Mouse (Mus musculus) liver, adult 2 months (tissue): ENCODE data around the gene Grik3.

Experiments used
- CTCF ChIP-seq: fragments of 200-500 bp; IDR thresholded peaks from 2 replicates; pipeline ENCODE4 v1.5.1; 2011; ENCODE audit warnings: low read depth, low read length, control low read depth
- POLR2A ChIP-seq: fragments of 200-500 bp; IDR thresholded peaks from 2 replicates; pipeline ENCODE4 v1.6.1; 2011; ENCODE audit warnings: low read length, control low read depth; ENCODE audit not compliant: insufficient read depth; ENCODE audit errors: extremely low read depth

- TF ChIP-seq CTCF (no peak), POLR2A (no peak)
These were observed 97.1 kb downstream of the Grik3 start for GRCm38 (mm10) chr4:125587577-125587976.
